Mouse (Mus musculus): Measurements from ENCODE around the gene Rbfox2.

DNA sequence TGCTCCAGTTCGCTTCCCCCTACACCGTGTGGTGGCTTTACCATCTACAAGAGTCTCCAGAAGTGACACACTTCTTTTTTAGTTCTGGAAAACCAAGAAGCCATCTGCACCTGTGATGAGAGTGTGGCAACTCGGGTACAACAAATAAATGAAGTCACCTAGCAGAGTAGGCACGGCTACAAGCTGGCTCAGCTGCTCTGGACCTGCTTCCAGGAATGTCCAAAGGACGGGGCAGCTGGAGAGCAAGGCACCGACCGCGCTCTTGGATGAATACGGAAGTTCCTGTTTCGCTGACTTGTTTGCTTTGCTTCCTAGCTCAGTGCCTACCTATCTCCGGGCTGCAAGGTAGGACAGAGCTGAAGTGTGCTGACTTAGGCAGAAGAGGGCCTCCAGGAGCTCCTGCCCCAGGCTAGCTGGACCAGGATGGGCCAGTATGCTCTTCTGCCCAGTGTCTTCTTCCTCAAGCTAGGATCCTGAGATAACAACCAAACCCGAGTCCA is 22.9 kb upstream of the Rbfox2 start:
- TF ChIP-seq CTCF (IDR thresholded peaks at IDR 0.05; ENCODE audit: low read depth) (no peak), EP300 (IDR thresholded peaks at IDR 0.05; ENCODE audit: low read depth) (no peak)

All from liver, embryonic 14.5 days (tissue).